In genomic region chr16:57157076-57157475, GRCm38 (mm10) we compare ENCODE assay signal across 11 mouse cellular contexts.
"Had no signal": no experiment of that assay in that cellular context is flagged by ENCODE, and none has a peak within 500 bp of the region (broad histone marks: within the 10 kb centered on the region; RNA-seq: fewer than 3 reads in every experiment).

No protein-coding gene starts in this region.

- DNase-seq: layer of hippocampus, adult 9-11 months; layer of hippocampus, postnatal 36 days; lung, embryonic 14.5 days; lung, postnatal 10 days; lung, postnatal 4 days; right cerebral cortex, postnatal 14 days; thymus, postnatal 36 days had no signal

- H3K4me2 ChIP-seq: limb, embryonic 15.5 days; liver, embryonic 15.5 days; lung, embryonic 14.5 days; midbrain, embryonic 15.5 days had no signal

- H3K9me3 ChIP-seq: limb, embryonic 15.5 days; liver, embryonic 15.5 days; midbrain, embryonic 10.5 days; midbrain, embryonic 15.5 days had no signal

- H3K4me3 ChIP-seq: limb, embryonic 15.5 days; liver, embryonic 15.5 days; midbrain, embryonic 10.5 days; midbrain, embryonic 15.5 days had no signal

- H3K27ac ChIP-seq: limb, embryonic 15.5 days; liver, embryonic 15.5 days; midbrain, embryonic 10.5 days; midbrain, embryonic 15.5 days had no signal

- H3K4me1 ChIP-seq: limb, embryonic 15.5 days; midbrain, embryonic 10.5 days; midbrain, embryonic 15.5 days had no signal

- H3K27me3 ChIP-seq: limb, embryonic 15.5 days; liver, embryonic 15.5 days; midbrain, embryonic 15.5 days had no signal

- H3K9ac ChIP-seq: limb, embryonic 15.5 days; liver, embryonic 15.5 days; lung, embryonic 14.5 days; midbrain, embryonic 15.5 days had no signal
